Mouse (Mus musculus) adipocyte (in vitro differentiated cells): ENCODE data around the gene Lama2.
"Not testable (repeated sequence)": the region's sequence is repeated elsewhere in the genome, so short reads cannot be mapped to it uniquely, and the experiment has no call there.

Source experiments
- DNase-seq: peaks from one replicate; pipeline ENCODE4 v3.0.0-alpha.2; 2016; ENCODE audit warnings: low spot score

The Lama2 gene

DNA sequence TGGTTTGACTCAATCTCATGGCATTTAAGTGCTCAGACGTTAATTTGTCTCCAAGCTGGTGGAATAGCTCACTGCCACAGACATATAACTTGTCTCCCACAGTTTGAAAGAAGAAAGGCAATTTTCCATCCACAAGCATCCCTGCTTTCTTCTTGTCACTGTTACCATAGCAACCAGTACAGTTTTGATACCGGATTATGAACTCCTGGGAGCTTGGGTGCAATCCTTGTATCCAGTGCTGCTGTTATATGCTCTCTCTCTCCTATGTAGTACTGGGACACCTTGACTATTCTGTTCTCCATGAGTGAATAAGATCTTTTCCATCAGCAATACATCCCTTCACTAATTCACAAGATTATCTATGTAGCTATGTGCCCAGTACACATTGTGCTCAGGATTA is 612.2 kb downstream of the Lama2 start:
- DNase-seq, result no peak

DNA sequence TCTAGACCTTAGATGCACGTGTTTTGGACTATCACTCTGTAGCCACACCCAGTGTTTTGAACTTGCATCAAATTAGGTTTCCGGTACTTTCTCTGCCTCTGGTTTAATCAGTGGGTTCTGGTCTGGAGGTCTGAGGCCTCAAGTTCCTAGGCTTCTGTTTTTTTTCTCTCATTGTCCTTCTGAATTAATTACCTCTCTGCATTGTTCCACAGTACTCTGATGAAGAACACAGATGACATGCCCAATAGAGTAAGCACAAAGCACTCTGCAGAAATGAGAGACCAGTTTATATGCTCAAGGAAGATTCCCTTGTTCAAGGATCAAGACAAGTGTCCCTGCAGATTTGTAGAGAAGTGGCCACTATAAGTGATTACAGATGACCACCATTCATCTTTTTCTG is 613.8 kb downstream of the Lama2 start:
- DNase-seq, result no peak

DNA sequence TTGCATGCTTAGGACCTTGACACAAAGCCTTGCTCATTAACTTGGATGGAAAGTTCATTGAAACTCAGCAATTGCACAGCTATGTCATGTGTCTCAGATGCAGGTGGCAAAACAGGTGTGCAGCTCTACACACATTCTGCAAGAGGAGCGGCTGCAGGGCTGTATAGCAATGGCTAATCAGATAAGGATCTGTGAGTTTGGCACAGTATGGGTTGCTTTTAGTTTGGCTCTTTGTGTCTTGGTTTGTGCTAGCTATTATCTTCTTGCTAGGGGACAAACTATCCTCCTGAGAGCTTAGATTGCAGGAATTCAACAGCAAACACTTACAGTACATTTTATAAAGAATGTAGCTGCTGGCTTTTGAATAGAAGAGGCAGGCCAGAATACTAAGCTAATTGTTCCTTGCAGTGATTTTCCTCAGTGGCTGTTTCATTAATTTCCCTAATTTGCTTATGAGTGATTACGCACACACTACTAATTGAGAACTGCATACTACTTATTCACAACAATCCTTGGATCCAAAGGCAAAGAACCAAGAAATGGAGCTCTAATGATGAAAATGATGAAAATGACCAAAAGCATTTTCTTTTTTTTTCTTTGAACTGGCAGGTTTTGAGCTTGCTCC is 617.9 kb downstream of the Lama2 start:
- no peak for DNase-seq

DNA sequence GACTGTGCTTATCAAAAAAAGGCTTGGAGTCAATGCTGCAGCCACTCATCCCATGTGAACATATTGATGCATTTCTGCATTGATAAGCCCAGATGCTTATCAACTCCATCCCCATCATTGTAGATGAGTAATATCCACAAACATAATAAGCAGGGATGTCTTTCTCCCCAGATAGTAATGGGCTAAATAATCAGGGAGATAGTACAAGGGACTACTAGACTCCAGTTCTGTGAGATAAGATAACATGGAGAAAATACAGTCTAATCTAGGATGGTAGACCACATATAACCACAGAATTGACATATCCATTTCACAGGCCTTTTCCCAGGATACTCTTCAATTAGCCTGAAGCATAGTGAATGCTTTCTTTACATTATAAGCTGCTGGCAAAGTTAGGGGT is 622.9 kb downstream of the Lama2 start:
- no peak for DNase-seq

- peak; percentile 54 for DNase-seq
Measured at GRCm38 (mm10) chr10:26995987-26996386, 623.6 kb downstream of the Lama2 start.

DNA sequence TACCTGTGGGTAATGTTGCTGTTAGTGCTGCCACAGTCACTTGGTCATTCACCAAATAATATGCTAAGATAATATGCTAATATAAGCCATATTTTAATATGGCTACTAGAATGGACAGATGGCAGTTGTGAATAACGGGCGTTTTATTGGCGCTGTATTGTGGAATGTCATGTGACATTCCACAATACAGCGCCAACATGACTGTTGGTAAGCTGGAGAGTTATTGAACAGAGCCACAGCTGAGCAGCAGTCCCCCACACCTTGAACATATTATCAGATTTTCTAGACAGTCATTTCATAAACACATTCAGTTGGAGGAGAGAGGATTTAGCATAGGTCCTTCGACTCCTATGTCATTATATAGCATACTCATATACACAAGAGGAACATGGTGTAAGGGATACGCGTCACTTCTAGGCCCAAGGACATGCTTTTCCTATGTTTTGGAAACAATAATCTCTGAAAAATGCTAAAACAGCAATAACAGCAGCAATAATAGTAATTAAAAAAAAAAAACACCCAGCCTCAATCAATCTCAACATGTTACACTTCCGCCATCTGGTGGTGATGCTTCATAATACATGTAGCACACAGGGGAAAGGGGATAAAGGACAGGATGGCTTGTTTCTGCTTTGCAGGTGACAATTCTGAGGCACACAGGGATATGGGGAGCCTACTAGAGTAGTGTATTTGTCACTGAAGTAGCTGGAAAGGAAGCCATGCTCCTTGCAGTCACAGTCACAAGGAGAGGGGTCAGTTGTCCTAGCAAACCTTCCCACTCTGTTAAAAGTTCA is 624.2 kb downstream of the Lama2 start:
- DNase-seq, result peak; percentile 78

DNA sequence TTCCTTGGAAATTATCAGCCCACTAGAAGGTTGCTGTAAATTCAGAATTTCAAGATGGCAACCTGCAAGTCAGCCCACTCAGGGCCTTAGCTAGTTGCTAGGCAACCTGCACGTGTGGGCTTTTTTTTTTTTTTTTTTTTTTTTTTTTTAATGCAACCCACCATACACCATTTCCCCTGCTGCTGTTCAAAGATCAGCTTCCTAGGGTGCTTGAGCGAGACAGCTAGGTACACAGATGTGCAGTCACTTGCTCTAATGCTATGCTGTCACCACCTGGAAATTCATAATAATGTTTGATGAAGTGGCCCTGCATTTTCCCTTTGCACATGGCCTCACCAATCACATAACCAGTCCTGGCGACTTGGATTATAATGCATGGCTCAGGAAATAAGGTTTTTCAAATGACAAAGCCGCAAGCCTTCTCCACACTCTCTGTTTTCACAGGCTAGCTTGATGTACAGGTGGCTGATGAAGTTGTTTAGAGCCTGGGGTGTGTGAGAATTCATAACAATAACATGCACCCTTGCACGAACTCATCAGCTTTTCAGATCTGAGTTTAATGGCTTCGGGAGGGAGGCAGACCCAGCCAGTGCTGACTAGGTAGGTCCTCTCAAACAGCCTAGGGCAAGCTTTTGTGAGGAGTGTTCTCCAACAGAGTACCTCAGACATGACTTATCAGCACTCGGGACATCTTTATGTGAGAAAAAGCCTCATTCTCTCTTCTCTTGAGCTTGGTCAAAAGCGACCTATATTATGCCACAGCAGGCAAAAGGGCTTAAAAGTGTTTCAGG is 625.4 kb downstream of the Lama2 start:
- no peak for DNase-seq

- no peak for DNase-seq
Measured at GRCm38 (mm10) chr10:26985451-26985850, 634.1 kb downstream of the Lama2 start.

DNA sequence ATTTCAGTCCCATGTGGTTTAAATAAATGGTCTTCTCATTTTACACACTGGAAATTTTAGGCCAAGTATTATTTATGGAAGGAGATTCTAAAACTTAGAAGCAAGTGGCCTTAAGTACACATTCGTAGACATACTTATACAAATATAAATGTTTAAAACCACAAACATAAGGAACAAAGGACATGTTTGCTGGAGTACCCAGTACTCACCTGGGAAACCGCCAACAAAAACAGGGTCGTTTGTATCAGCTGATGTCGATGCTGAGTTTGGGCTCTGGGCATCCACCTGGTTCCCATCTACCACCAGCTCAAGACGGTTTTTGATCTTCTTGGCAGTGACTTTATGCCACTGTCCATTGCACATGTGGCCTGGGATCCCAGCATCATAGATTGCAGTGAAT is 635.5 kb downstream of the Lama2 start:
- not testable (repeated sequence) for DNase-seq

DNA sequence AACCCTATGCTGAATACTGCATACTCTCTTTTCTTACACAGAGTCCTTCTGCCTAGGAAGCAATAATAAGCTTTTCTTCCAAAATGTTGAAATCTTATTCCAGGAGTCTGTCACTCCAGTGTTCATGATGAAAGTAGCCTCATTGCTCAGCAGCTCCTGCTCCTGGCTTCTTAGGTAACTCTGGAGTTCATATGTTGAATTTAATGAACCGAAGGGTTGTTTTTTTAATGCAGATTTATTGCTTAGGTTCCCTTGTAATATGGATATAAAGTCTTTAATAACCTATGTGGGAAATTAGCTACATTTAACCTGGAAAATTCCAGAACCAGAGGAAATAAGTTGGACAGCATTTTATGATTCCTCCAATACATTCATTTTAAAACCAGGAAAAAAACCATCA is 636.0 kb downstream of the Lama2 start:
- no peak for DNase-seq

DNA sequence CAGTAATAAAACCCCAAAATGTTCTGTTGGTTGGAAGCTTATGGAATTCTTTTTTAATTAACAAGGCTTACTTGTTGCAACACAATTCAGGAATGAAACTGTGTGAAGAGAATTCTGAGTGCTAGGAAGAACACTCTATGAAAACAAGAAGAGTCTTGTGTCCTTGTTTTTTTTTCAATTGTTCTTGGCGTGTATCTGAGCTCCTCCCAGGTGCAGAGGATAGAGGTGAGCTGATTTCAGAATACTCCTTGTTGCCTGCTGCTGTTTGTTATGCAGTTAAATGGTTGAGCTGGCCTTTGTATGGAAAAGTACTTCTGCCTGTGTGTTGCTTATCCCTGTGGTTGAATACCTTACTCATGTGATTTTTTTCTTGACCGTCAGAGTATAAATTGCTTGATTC is 636.9 kb downstream of the Lama2 start:
- no peak for DNase-seq

- no peak for DNase-seq
Measured at GRCm38 (mm10) chr10:26975372-26975771, 644.2 kb downstream of the Lama2 start.

GRCm38 (mm10) chr10:26974224-26974623 is 645.3 kb downstream of the Lama2 start:
- DNase-seq, result no peak

DNA sequence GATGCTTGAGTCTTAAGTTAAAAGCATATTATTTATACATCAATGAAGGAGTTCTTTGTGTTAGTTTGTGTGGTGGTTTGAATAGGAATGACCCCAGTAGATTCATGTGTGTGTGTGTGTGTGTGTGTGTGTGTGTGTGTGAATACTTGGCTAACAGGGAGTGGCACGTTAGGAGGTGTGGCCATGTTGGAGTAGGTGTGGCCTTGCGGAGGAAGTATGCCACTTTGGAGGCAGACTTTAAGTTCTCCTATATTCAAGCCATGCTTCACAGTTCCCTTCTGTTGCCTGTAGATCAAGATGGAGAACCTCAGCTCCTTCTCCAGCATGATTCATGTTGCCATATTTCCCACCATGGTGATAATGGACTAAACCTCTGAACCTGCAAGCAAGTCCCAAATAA is 646.0 kb downstream of the Lama2 start:
- DNase-seq, result no peak

DNA sequence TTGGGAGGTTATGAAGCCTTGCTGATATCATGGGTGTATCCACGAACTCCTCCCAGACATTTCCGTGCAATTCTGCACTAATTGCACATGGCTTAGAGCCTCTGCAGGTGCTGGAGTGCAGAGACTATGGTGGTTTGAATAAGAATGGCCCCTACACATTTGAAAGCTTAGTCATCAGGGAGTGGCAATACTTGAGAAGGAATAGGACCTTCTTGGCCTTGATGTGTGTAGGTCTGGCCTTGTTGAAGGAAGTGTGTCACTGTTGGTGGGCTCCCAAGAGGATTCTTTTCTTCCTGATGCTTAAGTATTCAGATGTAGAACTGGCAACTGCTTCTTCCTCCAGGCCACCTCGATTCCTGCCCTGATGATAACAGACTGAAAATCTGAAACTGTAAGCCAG is 661.0 kb downstream of the Lama2 start:
- no peak for DNase-seq

GRCm38 (mm10) chr10:26950448-26950847 is 669.1 kb downstream of the Lama2 start:
- no peak for DNase-seq

GRCm38 (mm10) chr10:26949667-26950066 is 669.9 kb downstream of the Lama2 start:
- no peak for DNase-seq

GRCm38 (mm10) chr10:26948331-26948730 is 671.2 kb downstream of the Lama2 start:
- DNase-seq, result peak; percentile 2

DNA sequence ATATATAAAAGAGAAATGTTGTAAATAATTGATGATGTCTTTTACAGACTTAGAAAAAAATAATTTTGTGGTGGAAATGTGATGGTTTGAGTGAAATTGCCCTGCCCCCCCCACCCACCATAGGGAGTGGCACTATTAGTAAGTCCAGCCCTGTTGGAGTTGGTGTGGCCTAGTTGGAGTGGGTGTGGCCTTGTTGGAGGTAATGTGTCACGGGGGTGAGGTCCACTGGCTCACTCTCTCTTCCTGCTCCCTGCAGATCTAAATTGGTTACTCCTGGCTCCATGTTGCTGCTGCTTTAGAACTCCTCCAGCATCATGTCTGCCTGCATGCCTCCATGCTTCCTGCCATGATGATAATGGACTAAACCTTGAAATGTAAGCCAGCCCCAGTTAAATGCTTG is 680.0 kb downstream of the Lama2 start:
- DNase-seq, result no peak

DNA sequence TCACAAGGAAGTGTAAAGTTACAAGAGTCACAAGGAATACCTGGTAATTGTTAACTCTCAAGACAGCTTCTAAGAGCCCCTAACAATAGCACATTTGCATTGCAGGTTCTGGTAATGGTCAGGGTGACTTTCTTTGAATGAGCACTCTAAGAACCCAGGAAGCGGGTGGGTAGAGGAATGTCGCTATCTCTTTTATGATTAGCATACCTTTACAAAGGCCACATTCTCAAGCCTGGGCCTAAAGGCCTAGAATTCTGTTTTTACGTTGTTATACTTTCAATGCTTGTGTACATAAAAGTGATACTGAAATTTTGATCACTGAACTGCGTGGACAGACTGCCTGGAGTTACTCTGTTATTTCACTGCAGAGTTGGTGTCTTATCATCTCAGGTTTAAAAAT is 681.1 kb downstream of the Lama2 start:
- DNase-seq, result not testable (repeated sequence)

DNA sequence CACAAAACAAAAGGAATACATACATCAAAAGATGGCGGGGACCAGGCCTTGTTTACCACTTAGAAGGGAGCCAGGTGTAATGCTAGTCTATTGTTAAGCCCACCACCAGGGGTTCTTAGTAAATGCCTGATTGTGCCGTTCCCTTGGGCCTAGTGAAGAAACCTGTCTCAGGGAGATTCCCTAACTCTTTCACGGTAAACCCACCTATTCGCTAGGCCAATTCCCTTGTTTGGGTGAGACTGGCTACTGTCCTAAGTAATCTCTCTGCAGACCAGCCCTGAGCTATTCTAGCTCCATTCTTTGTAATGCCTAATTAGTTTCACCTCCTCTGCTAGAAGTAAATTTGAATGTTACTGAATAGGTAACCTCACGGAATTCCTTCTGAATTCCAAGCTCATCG is 683.5 kb downstream of the Lama2 start:
- not testable (repeated sequence) for DNase-seq
